Mouse (Mus musculus): Measurements from ENCODE around the gene Cat. TPM values are rescaled to one million over a fixed set of nuclear protein-coding genes. Genes with fewer than 3 reads are reported as not detected.

The Cat gene
- polyA plus RNA-seq, 1 experiment from 2014 or later: 91.9 TPM

DNA sequence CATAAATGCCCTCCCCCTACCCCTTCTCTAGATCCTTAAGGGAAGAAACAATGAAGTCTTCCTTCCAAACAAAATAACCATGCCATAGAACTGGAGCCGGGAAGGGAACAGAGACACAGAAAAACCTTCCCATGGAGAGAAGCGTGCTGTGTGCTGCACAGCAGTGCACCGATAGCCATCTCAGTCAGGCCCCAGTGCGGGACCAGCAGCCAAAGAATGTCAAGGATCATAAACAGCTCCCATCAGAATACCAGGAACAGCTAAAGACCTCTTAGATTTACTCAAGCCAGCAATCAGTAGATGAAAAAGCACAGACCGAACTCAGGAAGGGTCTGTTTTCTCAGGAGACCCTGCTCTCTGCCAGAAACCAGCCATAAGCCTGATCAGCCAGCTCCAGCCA, 48.4 kb downstream of the Cat start:
- WGBS: 27% methylated on average over 5 of the region's 5 CpGs
- peak overlapping the region; percentile 49 for H3K27ac ChIP-seq (ENCODE audit: low read length)
- H3K9me3 ChIP-seq (ENCODE audit: low read length): no peaks in the 10 kb centered on the region
- TF ChIP-seq CTCF (IDR thresholded peaks at IDR 0.05) (no peak), EP300 (IDR thresholded peaks at IDR 0.05) (no peak)
- H3K36me3 ChIP-seq (ENCODE audit: insufficient read depth, low read length): no peaks in the 10 kb centered on the region
- no peak overlapping the region for H3K4me3 ChIP-seq (ENCODE audit: low read depth, low read length)
- DNase-seq (ENCODE audit: low spot score): no peak
- no peak overlapping the region for H3K4me2 ChIP-seq (replicated peaks; ENCODE audit: low read depth, low read length)
- ATAC-seq: 0 out of 2 replicates have a peak, but pooled peaks have one; percentile 38
- H3K27me3 ChIP-seq (replicated peaks; ENCODE audit: insufficient read depth, low read length): no peaks in the 10 kb centered on the region
- H3K4me1 ChIP-seq (ENCODE audit: insufficient read depth, low read depth, low read length): peaks cover 18% of the 10 kb centered on the region; the same call in 1 of the 2 replicates
- no peak overlapping the region for H3K9ac ChIP-seq (replicated peaks; ENCODE audit: low read depth)

DNA sequence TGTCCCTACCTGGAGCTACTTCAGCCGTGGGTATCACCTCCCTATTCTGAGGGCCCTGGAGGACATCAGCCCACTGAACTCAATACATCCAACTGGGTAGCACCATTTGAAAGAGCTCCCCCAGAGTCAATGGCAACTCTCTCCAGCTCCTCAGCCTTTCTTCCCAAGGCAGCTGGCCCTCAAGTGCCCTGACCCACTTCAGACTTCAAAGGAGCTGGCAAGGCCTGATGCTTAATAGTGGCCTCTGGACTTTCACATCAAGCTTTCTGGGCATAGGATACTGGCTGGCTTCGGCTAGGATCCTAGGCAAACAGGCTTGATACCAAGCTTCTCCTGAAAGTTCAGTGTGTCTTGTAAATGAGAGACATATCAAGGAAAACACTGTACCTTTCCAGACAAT, 49.9 kb downstream of the Cat start:
- no peak overlapping the region for H3K4me2 ChIP-seq (replicated peaks; ENCODE audit: low read depth, low read length)
- peaks cover 18% of the 10 kb centered on the region; the same call in 1 of the 2 replicates for H3K4me1 ChIP-seq (ENCODE audit: insufficient read depth, low read depth, low read length)
- TF ChIP-seq EP300 (IDR thresholded peaks at IDR 0.05) (no peak), CTCF (IDR thresholded peaks at IDR 0.05) (no peak)
- DNase-seq (ENCODE audit: low spot score) (peak; percentile 71), ATAC-seq (peak; percentile 67)
- no peaks in the 10 kb centered on the region for H3K36me3 ChIP-seq (ENCODE audit: insufficient read depth, low read length)
- WGBS: 56% methylated on average over 2 of the region's 2 CpGs
- no peak overlapping the region for H3K4me3 ChIP-seq (ENCODE audit: low read depth, low read length)
- H3K27me3 ChIP-seq (replicated peaks; ENCODE audit: insufficient read depth, low read length): no peaks in the 10 kb centered on the region
- H3K9ac ChIP-seq (replicated peaks; ENCODE audit: low read depth): no peak overlapping the region
- H3K27ac ChIP-seq (ENCODE audit: low read length): no peak overlapping the region
- H3K9me3 ChIP-seq (ENCODE audit: low read length): no peaks in the 10 kb centered on the region

DNA sequence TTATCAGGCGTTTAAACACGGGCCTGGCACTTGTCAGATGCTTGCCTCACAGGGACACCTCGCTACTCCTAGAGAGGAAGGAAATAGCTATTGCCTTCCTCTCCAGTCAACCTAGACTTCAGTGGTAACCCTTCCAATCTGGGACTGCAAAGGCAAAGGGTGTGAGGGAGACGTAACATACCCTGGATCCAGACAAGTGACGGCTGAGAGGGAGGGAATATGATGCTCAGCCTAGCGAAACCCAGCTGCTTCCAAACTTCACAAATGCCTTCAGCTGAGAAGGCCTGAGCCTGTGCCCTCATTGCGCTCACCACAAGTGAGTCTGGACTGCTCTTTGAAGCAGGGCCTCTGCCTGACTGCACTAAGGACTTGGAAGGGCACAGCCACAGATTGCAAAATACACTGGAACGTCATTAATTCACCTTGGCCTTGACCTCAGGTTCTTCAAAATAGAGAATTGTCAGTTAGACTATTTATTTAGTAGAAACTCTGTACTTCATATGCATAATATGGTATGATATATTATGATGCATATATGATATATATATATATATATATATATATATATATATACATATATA, 52.2 kb downstream of the Cat start:
- TF ChIP-seq EP300 (IDR thresholded peaks at IDR 0.05) (no peak), CTCF (IDR thresholded peaks at IDR 0.05) (no peak)
- ATAC-seq: peak; percentile 41
- no peaks in the 10 kb centered on the region for H3K9me3 ChIP-seq (ENCODE audit: low read length)
- no peak overlapping the region for H3K9ac ChIP-seq (replicated peaks; ENCODE audit: low read depth)
- peaks cover 15% of the 10 kb centered on the region; the same call in 1 of the 2 replicates for H3K4me1 ChIP-seq (ENCODE audit: insufficient read depth, low read depth, low read length)
- no peak overlapping the region for H3K4me3 ChIP-seq (ENCODE audit: low read depth, low read length)
- no peak overlapping the region for H3K4me2 ChIP-seq (replicated peaks; ENCODE audit: low read depth, low read length)
- H3K27ac ChIP-seq (ENCODE audit: low read length): no peak overlapping the region
- 29% methylated on average over 8 of the region's 8 CpGs for WGBS
- no peaks in the 10 kb centered on the region for H3K27me3 ChIP-seq (replicated peaks; ENCODE audit: insufficient read depth, low read length)
- H3K36me3 ChIP-seq (ENCODE audit: insufficient read depth, low read length): no peaks in the 10 kb centered on the region
- peak; percentile 59 for DNase-seq (ENCODE audit: low spot score)

DNA sequence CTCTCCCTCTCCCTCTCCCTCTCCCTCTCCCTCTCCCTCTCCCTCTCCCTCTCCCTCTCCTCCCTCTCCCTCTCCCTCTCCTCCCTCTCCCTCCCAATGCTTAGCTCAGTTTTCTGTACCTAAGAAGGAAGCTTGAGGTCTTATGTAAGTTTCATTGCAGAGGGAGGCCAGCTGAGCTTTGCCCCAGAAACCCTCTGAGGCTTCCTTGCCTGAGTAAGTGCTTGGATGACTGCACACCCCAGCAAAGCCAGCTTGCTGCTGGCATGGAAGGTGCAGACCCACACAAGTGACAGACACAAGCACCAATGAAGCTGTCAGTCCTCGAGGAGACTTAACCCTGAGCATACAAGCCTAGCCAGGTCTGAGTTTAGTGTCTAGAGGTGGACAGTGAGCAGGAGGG, 54.2 kb downstream of the Cat start:
- DNase-seq (ENCODE audit: low spot score): no peak
- H3K4me1 ChIP-seq (ENCODE audit: insufficient read depth, low read depth, low read length): 0 out of 2 replicates have a peak, but pooled peaks cover 1% of the 10 kb centered on the region
- no peaks in the 10 kb centered on the region for H3K9me3 ChIP-seq (ENCODE audit: low read length)
- H3K9ac ChIP-seq (replicated peaks; ENCODE audit: low read depth): no peak overlapping the region
- H3K27me3 ChIP-seq (replicated peaks; ENCODE audit: insufficient read depth, low read length): no peaks in the 10 kb centered on the region
- WGBS: 29% methylated on average over 1 of the region's 1 CpGs
- TF ChIP-seq CTCF (IDR thresholded peaks at IDR 0.05): no peak
- TF ChIP-seq EP300 (IDR thresholded peaks at IDR 0.05): no peak
- H3K4me3 ChIP-seq (ENCODE audit: low read depth, low read length): no peak overlapping the region
- no peak overlapping the region for H3K4me2 ChIP-seq (replicated peaks; ENCODE audit: low read depth, low read length)
- no peak overlapping the region for H3K27ac ChIP-seq (ENCODE audit: low read length)
- no peaks in the 10 kb centered on the region for H3K36me3 ChIP-seq (ENCODE audit: insufficient read depth, low read length)
- no peak for ATAC-seq

DNA sequence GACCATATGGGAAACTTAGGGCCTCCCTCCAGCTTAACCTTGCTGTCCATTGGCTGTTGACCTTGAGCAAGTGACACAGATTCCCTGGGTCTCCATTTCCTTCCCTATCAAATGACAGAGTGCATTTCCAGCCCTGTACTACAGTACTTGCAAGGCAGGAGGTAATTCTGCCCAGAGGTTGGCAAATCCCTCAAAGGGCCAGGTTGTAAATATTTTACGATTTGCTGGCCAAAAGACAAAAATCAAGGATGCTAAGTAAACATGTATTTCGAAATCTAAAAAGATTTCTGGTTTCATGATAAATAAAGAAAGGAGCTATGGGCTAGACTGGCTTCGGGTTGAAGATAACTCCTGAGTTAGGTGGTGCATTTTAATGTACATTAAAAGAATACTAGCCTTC, 56.6 kb downstream of the Cat start:
- H3K9me3 ChIP-seq (ENCODE audit: low read length): no peaks in the 10 kb centered on the region
- DNase-seq (ENCODE audit: low spot score) (no peak), ATAC-seq (no peak)
- no peaks in the 10 kb centered on the region for H3K36me3 ChIP-seq (ENCODE audit: insufficient read depth, low read length)
- no peaks in the 10 kb centered on the region for H3K27me3 ChIP-seq (replicated peaks; ENCODE audit: insufficient read depth, low read length)
- no peak overlapping the region for H3K9ac ChIP-seq (replicated peaks; ENCODE audit: low read depth)
- 46% methylated on average over 3 of the region's 3 CpGs for WGBS
- TF ChIP-seq EP300 (IDR thresholded peaks at IDR 0.05) (no peak), CTCF (IDR thresholded peaks at IDR 0.05) (no peak)
- no peak overlapping the region for H3K4me3 ChIP-seq (ENCODE audit: low read depth, low read length)
- no peak overlapping the region for H3K27ac ChIP-seq (ENCODE audit: low read length)
- no peaks in the 10 kb centered on the region for H3K4me1 ChIP-seq (ENCODE audit: insufficient read depth, low read depth, low read length)
- no peak overlapping the region for H3K4me2 ChIP-seq (replicated peaks; ENCODE audit: low read depth, low read length)

DNA sequence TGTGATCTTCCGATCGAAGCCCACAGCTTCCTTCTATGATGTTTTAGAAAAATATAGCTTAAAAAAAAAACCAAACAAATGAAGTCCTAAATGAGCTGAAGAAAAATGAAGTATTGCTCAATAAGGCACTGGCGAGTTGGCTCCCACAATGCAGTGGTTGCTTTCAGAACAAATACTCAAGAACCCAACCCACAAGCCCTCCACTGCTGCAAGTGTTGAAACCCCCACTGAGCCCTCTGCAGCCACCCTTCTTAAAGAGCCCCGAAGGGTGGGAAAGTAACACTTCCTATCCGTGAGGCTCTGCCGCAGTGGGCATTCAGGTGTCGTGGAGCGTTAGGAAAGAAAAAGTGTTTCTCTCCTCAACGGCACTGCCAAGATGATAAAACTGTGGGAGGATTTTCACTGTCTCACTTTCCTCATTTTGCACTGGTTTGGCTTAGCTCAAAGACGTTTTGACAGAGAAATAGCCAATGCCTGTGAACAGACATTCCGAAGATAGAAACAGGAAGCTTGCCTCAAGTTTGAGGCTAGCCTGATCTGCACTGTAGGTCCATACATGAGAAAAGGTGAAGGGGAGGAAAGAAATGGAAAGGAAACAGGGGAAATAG, 59.4 kb downstream of the Cat start:
- DNase-seq (ENCODE audit: low spot score) (peak; percentile 87), ATAC-seq (peak; percentile 72)
- no peak; the same call in 1 of the 2 replicates for TF ChIP-seq EP300 (IDR thresholded peaks at IDR 0.05)
- no peak for TF ChIP-seq CTCF (IDR thresholded peaks at IDR 0.05)
- no peak overlapping the region for H3K9ac ChIP-seq (replicated peaks; ENCODE audit: low read depth)
- H3K9me3 ChIP-seq (ENCODE audit: low read length): no peaks in the 10 kb centered on the region
- no peaks in the 10 kb centered on the region for H3K36me3 ChIP-seq (ENCODE audit: insufficient read depth, low read length)
- 26% methylated on average over 11 of the region's 11 CpGs for WGBS
- H3K27ac ChIP-seq (ENCODE audit: low read length): peak overlapping the region; percentile 40
- peak overlapping the region; percentile 44 for H3K4me2 ChIP-seq (replicated peaks; ENCODE audit: low read depth, low read length)
- H3K4me1 ChIP-seq (ENCODE audit: insufficient read depth, low read depth, low read length): no peaks in the 10 kb centered on the region
- no peaks in the 10 kb centered on the region for H3K27me3 ChIP-seq (replicated peaks; ENCODE audit: insufficient read depth, low read length)
- H3K4me3 ChIP-seq (ENCODE audit: low read depth, low read length): peak overlapping the region; percentile 25; the same call in 1 of the 2 replicates

All from lung, postnatal 0 days (tissue).